Mouse (Mus musculus) left cerebral cortex, adult 18-20 months (tissue): ENCODE results near the gene Pex11b. TPM values are rescaled to one million over a fixed set of nuclear protein-coding genes. Genes with fewer than 3 reads are reported as not detected.
"Not testable (repeated sequence)": the region's sequence is repeated elsewhere in the genome, so short reads cannot be mapped to it uniquely, and the experiment has no call there.

Experiments
- DNase-seq, 2 experiments: peaks; one replicate each; pipeline ENCODE4 v3.0.0; 2021 to 2022; ENCODE audit warnings: low spot score in 2 of 2, mixed read lengths in 1 of 2
- long read RNA-seq, 2 experiments: library from polyadenylated mRNA; stranded (forward); transcript quantifications; one replicate each; pipeline ENCODE4 v2.0.0; 2021
- total RNA-seq, 2 experiments: library from RNA; stranded (reverse); gene quantifications; 2 replicates each; pipeline ENCODE4 v1.2.3; 2021

Gene Pex11b
- total RNA-seq: 10 to 100 TPM; 59.1 to 65.7 TPM
- long read RNA-seq, experiment 1, transcript Pex11b-202 (4 exons, 2,424 nt): major isoform, 61 of 102 reads
- long read RNA-seq, experiment 1, transcript Pex11b-201 (5 exons, 1,122 nt): minor isoform, 10 of 102 reads
- long read RNA-seq, experiment 1, transcript Pex11b-206 (4 exons, 1,017 nt): minor isoform, 10 of 102 reads
- long read RNA-seq, experiment 1, partial matches to known transcripts: 14 of 102 reads
- long read RNA-seq, experiment 1, other reads (novel, unspliced or antisense): 4 of 102 reads
- long read RNA-seq, experiment 2, transcript Pex11b-202 (4 exons, 2,424 nt): major isoform, 50 of 77 reads
- long read RNA-seq, experiment 2, transcript Pex11b-201 (5 exons, 1,122 nt): minor isoform, 8 of 77 reads
- long read RNA-seq, experiment 2, transcript Pex11b-206 (4 exons, 1,017 nt): minor isoform, 10 of 77 reads
- long read RNA-seq, experiment 2, partial matches to known transcripts: 8 of 77 reads
- long read RNA-seq, experiment 2, other reads (novel, unspliced or antisense): 1 of 77 reads

DNA sequence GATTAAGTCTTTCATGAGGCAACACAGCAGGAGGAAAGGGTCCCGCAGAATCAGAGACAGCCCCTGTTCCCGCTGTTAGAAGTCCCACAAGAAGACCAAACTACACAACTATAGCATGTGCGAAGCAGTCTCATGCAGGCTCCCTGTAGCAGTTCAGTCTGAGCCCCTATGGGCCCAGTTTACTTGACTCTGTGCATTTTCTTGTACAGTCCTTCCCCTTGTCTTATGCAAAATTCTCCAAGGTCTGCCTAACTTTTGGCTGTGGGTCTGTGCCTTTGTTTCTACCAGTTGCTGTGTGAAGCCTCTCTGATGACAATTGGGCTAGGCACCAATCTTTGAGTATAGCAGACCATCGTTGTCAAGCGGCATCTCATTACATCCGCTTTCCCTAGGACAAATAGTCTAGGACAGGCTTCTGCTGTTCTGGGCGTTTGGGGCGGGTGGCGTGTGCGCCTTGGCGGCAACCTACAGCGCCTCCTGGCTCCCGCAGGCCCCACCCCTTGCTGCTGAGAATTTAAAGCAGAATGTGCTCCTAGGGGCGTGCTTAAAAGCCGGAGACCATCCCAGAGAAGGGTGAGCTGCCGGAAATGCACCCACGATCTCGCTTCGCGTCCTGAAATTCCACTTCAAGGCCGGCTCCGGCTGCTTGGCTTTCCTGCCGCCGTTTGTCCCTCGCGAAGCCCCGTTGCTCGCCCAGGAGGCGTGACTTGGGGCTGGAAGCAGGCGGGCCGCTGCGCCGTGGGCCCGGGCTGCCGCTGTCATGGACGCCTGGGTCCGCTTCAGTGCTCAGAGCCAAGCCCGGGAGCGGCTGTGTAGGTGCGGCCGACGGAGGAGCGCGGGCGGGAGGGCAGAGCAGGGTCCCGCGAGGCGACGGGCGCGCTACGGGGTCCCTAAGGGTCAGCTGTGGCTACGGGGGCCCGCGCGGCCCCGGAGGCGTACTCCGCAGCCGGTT, at the start of gene Pex11b, which contains the start of gene Gm42957:
Gene Pex11b (plus strand): TSS at position 449 of the 952 bp plus-strand sequence.
Gene Gm42957 (plus strand): TSS at position 547 of the 952 bp plus-strand sequence.
- peak; percentile 89 to 92 for DNase-seq

DNA sequence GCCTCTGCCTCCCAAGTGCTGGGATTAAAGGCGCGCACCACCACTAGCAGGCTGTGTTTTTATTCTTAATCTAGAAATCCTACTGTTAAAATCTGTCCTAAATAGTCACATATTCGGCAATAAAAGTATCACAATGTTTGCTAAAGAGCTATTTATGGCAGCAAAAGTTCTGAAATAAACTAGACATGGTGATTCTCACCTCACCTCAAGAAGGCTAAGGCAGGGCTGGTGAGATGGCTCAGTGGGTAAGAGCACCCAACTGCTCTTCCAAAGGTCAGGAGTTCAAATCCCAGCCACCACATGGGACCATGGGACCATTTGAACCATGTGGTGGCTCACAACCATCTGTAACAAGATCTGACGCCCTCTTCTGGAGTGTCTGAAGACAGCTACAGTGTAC, 44.5 kb upstream of the Pex11b start:
- no peak for DNase-seq

DNA sequence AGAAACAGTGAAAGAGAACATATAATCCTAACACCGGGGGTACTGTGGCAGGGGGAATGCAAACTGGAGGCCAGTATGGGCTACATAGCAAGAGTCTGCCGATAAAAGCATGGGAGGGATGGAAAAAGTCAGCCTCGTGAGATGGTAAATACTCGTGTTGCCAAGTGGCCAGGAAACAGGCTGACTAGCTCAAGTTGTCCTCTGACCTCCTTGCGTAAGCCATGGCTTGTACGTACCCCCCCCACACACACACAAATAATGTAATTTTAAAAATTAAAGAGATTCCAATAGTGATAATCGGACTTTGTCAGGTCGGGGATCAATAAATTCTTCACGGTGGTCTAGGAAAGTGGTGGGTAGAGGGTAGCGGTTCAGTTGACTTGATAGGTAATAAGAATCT, 41.8 kb upstream of the Pex11b start:
- DNase-seq: no peak

DNA sequence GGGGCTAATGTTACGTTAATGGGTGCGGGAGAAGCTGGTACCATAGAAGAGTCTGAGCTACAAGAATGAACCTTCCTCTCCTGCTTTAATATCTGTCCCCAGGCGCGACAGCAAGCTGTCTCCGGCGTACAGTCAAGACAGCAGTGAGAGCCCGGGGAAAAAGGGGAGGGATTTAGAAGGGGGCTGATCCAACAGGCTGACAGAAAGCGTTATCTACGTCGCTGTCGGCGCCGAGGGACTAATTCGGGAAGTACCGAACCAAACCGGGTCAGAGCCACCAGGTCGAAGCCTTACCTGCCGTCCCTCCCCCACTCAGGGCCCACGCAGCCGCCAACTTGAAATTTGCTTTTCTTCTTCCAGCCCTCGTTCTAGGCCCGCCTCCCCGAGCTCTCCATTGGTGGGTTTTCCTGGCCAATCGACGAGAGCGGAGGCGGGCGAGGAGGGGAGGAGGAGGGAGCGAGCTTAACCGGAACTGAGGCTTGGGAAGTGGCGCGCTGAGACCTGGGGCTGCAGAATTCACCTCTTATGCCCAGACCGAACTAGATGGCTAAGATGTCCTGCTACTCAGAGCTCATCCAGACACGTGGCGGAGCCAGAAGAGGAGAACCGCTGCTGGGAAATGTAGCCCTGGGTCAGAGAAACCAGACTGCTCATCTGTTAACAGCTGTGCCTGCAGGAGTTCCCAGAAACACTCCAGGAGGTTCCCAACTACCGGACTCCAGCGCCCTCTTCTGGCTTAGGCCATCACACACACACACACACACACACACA, 41.2 kb upstream of the Pex11b start, which contains the start of gene Polr3gl:
Gene Polr3gl (minus strand): TSS at position 392 of the 771 bp plus-strand sequence.
- DNase-seq: peak; percentile 94 to 95

DNA sequence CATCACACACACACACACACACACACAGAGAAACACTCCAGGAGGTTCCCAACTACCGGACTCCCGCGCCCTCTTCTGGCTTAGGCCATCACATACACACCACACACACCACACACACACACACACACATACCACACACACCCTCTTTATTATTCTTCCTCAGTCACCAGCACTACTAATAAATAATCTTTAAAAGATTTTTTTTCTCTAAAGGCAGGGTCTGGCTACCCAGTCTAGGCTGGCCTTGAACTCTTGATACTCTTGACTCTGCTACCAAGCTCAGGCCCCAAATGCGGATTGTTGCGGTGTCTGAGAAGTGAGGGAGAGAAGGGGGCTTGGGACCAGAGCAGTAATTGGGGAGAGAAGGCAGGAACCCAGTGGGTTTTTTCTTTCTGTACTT, 40.3 kb upstream of the Pex11b start:
- no peak for DNase-seq

DNA sequence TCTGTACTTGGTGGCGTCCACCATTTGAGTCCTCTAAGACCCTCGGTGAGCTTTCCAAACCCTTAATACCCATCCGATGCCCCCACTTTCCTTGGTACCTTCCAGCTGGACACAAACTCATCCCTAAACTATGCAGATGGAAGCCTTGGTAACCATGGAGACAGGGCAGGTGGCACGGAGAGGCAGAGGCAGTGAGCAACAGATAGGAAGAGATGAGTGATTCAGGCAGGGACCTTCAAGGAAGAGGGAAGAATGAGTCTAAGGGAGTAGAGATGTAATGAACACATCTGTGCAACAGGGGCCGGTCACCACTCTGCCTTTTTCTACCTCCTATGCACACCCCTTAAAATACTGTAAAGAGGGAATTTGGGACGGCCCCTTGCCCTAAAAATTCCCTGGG, 39.5 kb upstream of the Pex11b start:
- DNase-seq: peak in 1 of 2 experiments; percentile 58

DNA sequence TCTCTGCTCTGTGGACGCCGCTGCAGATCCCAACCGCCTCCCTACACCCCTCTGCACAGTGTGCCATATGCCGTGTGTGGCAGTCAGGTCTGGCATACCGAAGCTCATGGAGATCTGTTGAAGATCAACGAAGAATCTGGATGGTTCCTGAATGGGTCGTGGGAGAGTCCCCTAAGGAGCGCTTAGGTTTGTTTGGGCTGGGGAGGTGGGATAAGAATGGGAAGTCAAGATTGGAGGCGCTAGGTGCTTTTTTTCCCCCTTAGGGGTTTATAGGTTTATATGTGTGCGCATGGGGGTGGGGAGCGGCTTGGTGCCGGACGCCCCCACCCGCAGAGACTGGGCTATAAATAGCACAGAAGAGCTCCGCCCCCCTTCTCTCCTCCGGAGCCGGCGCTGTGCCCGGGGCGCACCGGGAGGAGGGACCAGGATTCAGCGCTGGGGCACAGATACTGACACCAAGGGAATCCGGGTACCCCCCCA, 38.9 kb upstream of the Pex11b start, which contains the start of gene Ankrd34a:
Gene Ankrd34a (plus strand): TSS at position 409 of the 480 bp plus-strand sequence.
- peak; percentile 73 to 87 for DNase-seq

DNA sequence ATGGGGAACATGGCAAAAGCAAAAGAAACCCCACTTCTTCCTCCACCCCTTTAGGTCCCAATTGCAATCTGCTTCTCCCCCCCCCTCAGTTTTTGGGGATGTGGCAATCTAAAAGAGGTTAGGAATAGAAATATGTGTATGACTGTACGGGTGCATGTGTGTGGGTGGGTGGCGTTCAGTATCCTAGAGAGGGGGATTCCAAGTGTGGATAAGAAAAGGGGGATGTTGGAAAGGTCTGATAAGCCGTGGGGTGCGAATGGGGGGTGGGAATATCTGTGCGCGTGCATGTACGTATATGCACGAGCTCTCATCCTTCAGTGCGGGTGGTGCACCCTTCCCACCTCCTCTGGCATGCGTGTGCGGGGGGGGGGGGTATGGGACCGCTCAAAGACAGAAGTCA, 38.3 kb upstream of the Pex11b start:
- DNase-seq: peak in 1 of 2 experiments; percentile 47

DNA sequence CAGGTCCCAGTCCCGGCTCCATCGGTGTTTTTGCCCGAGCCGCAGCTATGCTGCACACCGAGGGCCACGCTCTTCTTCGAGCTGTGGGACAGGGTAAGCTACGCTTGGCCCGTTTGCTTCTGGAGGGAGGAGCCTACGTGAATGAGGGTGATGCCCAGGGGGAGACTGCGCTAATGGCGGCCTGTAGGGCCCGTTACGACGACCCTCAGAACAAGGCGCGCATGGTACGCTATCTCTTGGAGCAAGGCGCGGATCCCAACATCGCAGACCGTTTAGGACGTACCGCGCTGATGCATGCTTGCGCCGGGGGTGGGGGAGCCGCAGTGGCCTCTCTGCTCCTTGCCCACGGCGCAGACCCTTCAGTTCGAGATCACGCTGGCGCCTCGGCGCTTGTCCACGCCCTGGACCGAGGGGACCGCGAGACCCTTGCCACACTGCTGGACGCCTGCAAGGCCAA, 37.7 kb upstream of the Pex11b start:
- DNase-seq: no peak

DNA sequence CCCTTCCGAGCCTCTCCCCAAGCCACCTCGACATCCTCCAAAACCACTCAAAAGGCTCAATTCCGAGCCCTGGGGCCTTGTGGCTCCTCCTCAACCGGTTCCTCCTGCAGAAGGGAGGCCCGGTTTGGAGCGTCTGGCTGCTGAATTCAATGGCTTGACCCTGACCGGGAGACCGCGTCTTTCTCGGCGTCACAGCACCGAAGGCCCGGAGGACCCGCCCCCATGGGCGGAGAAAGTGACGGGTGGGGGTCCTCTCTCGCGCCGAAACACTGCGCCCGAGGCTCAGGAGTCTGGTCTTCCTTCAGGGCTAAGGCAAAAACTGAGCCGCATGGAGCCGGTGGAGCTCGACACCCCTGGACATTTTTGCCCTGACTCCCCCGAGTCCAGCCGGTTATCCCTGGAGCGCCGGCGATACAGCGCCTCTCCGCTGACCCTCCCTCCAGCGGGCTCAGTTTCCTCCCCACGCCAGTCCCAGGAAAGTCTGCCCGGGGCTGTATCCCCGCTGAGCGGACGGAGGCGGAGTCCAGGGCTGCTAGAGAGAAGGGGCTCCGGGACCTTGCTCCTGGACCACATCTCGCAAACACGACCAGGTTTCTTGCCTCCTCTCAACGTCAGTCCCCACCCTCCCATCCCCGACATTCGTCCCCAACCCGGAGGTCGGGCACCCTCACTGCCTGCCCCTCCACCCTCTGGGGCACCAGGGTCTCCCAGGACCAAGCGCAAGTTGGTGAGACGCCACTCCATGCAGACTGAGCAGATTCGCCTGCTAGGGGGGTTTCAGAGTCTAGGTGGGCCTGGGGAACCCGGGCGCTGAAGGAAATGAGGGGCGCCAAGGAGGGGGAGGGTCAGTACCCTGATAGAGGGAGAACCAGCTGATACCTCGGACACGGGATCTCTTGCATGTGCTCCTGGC, 36.8 kb upstream of the Pex11b start:
- DNase-seq: peak in 1 of 2 experiments; percentile 48

DNA sequence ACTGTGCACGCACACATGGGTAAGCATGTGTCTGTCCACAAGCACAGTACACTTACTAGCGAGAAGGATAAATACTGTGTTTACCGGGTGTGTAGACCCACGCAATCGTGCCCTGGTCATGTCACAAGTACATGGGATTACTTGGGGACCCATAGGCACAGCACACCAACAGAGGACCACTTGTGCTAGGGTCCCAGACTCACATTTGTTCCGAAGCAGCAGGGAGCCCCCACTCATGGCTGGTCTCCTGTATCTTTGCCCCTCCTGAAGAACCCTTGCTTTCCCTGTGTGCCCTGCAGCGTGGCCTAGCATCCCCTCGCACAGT, 36.1 kb upstream of the Pex11b start:
- DNase-seq: no peak

DNA sequence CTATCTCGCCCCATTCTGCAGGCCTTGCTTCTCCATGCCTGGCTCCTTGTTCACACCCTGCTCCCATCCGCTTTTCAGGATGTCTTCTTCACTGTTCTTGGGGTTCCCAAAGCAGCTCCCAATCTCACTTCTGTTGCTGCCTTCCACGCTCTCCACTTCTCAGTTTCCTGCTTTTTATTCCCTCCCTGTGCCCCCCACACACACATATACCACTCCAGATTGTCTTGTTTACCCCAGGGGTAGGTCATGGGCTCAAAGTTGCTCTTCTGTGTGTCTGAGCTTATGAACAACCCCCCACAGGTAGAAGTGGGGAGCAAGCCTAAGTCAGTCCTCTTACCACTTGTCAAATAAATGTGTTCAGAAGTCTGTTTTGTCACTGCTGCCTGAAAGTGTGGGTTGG, 35.8 kb upstream of the Pex11b start:
- DNase-seq: no peak

DNA sequence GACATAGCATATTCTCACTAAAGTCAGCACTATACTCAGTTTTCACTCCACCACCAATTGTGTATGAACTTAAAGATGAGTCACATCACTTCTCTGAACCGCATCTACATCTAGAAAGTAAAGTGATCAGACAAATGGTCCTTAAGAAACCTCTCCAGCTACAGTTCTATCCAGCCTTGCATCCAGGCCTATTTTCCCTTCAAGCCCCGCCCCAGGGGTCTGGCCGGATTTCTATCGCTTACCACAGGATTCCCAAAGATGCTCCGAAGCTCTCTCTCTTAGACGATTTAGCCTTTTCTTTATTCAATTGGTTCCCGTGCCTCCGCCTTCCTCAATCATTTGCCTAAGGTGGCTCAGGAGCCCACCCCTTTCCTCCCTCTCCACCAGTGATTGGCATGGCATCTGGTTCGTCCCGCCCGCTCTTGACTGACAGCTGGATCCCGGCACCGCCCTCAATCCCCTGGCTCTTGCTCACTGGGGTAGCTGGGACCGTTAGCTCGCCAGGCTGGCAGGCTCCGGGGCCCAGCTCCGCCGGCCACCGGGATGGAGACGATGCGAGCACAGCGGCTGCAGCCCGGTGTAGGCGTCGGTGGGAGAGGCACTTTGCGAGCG, 34.4 kb upstream of the Pex11b start, which contains the start of gene Lix1l:
Gene Lix1l (plus strand): TSS at position 511 of the 612 bp plus-strand sequence.
- peak; percentile 89 to 94 for DNase-seq

DNA sequence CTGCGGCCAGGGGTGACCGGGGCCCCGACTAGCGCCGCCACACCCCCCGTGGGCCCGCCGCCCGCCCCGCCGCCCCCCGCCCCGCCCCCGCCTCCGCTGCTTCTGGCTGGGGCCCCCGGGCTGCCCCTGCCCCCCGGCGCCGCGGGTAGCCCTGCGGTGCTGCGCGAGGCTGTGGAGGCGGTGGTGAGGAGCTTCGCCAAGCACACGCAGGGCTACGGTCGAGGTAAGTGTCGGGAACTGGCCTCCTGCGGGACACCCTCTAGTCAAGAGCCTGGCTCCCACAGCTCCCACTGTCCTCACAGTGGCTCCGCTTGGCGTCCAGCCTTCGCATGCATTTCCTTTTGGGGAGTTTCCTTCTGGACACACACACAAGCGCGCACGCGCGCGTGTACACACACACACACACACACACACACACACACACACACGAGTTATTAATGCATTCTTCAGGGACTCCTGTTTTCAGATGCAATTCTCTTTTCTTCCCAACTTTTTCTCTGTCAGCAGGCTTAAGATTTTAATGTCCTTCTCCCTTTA, 33.9 kb upstream of the Pex11b start:
- DNase-seq: peak in 1 of 2 experiments; percentile 62

DNA sequence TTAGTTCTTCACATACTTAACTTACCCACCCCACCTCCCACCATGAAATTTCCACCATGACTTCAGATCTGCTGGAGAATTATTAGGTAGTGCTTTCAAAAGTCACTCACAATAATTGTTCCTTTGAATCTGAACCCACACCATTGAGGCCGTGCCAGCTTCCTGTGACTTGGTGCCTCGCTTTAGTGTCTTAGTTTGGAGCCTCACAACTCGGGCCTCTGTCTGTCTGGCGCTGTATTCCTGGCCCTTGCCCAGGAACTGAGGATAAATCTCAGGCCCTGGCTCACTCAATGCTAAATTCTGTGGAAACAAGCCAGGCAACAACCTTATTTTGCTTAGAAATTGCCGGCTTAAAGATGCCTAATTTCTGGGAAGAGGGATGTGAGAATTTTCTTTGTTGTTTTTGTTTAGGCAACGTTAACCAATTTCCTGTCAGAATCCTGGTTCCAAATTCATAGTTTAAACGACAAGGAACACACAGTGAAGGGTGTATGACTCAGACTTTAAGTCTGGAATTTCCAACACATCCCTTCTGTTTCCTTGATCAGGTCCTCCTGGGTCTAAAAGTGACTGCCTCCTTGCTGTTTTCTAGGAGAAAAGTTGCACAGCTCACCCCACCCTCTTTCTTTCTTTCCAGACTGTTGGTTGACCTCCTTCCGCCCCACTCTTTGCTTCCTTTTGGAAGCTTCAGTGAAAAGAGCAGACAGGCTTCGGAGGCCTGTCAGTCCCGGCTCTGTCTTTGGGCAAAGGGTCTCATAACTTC, 33.1 kb upstream of the Pex11b start:
- DNase-seq: peak in 1 of 2 experiments; percentile 38

DNA sequence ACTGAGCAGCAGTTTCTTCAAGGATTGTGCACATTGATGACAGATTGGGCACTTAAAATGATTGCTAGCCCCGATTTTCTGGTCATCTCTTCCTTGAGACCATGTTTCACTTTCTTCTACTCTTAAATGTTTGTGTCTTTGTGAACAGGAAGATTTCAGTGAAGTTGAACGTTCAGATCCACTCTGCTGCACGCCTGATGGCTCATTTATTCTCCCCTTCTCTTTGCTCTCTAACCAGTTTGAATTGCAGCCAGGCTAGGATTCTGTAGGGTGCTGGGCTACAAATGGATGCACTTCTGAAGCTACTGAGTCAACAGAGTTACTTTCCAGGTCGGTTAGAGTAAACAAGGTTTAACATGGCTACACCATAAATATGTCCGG, 32.5 kb upstream of the Pex11b start:
- DNase-seq: no peak

DNA sequence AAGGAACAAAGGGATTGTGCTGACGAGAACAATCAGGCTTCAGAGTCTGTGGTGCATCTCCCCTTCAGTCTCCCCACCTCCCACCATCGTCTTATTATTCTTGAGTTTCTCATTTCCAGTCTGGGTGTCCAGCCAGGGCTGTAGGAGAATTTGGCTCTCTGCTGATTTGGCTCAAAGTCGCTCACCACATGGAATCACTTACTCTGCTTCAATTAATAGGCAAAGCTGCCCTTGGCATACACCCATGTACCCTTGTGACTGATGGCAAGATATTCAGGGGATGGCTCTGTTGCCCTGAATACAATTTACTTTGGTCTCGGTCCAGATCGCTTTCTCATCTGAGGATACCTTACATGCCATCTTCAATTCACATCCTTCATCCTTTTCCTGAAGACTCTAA, 31.9 kb upstream of the Pex11b start:
- DNase-seq: no peak

DNA sequence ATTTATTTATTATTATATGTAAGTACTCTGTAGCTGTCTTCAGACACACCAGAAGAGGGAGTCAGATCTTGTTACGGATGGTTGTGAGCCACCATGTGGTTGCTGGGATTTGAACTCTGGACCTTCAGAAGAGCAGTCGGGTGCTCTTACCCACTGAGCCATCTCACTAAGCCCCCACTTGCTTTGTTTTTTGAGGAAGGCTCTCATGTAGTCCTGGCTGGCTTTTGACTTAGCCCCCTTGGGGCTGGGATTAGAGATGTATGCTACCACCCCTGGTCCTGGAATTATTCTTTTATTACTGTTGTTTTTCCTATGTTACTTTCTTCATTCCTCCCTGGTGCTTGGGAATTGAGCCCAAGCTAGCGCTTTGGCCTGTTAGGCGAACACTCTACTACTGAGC, 29.2 kb upstream of the Pex11b start:
- DNase-seq: not testable (repeated sequence)
